Mouse (Mus musculus) bone marrow macrophage, adult 2 months (primary cell): ENCODE data around the gene Cnpy1.

Source experiments
- CTCF ChIP-seq: IDR thresholded peaks from 2 replicates; pipeline ENCODE4 v1.5.1; 2012; ENCODE audit warnings: low read depth, mild to moderate bottlenecking, low read length, moderate library complexity
- POLR2A ChIP-seq: IDR thresholded peaks from 2 replicates; pipeline ENCODE4 v1.6.1; 2012; ENCODE audit warnings: mild to moderate bottlenecking, low read depth, low read length, borderline replicate concordance

GRCm38 (mm10) chr5:28237715-28238114 is 7.9 kb downstream of the Cnpy1 start:
- TF ChIP-seq CTCF = no peak
- TF ChIP-seq POLR2A = no peak
